Mouse (Mus musculus) liver, embryonic 15.5 days (tissue): Measurements from ENCODE around the gene Cited4. TPM values are rescaled to one million over a fixed set of nuclear protein-coding genes. Genes with fewer than 3 reads are reported as not detected.

Source experiments
- ATAC-seq: fragments of 200-750 bp; cut with Nextera tagmentation; 2 replicates; pipeline ENCODE4 v1.8.0; 2017; ENCODE audit warnings: moderate number of reproducible peaks, mild to moderate bottlenecking, moderate library complexity; ENCODE audit not compliant: insufficient read depth
- H3K27ac ChIP-seq: fragments of 300-500 bp; sonication (generic); replicated peaks from 2 replicates; pipeline ENCODE4 v1.5.1; 2015; ENCODE audit warnings: mild to moderate bottlenecking, inconsistent platforms
- H3K27me3 ChIP-seq: fragments of 300-500 bp; sonication (generic); 2 replicates; pipeline ENCODE4 v1.6.1; 2015; ENCODE audit warnings: mild to moderate bottlenecking, inconsistent platforms
- H3K36me3 ChIP-seq: fragments of 300-500 bp; sonication (generic); replicated peaks from 2 replicates; pipeline ENCODE4 v1.6.1; 2015; ENCODE audit warnings: moderate library complexity, mild to moderate bottlenecking, inconsistent platforms
- H3K4me1 ChIP-seq: fragments of 300-500 bp; sonication (generic); replicated peaks from 2 replicates; pipeline ENCODE4 v1.6.1; 2015; ENCODE audit warnings: inconsistent platforms
- H3K4me2 ChIP-seq: fragments of 300-500 bp; sonication (generic); 2 replicates; pipeline ENCODE4 v1.6.1; 2015; ENCODE audit warnings: moderate library complexity, mild to moderate bottlenecking, inconsistent platforms
- H3K4me3 ChIP-seq: fragments of 300-500 bp; sonication (generic); replicated peaks from 2 replicates; pipeline ENCODE4 v1.5.1; 2015; ENCODE audit warnings: mild to moderate bottlenecking, inconsistent platforms
- H3K9ac ChIP-seq: fragments of 300-500 bp; sonication (generic); 2 replicates; pipeline ENCODE4 v1.6.1; 2015; ENCODE audit warnings: moderate library complexity, mild to moderate bottlenecking, inconsistent platforms
- H3K9me3 ChIP-seq: fragments of 300-500 bp; sonication (generic); replicated peaks from 2 replicates; pipeline ENCODE4 v1.6.1; 2016; ENCODE audit warnings: inconsistent platforms
- WGBS: fragments of 180-500 bp; shearing (Covaris S2); methylation state at CpG from one replicate; pipeline ENCODE4 v1.1.7; 2015; ENCODE audit warnings: mixed read lengths; ENCODE audit not compliant: insufficient replicate concordance; 5-methylcytosine and 5-hydroxymethylcytosine counted together
- polyA plus RNA-seq: library from polyadenylated mRNA; unstranded; fragments of >200 nt; fragmentation: Nextera tagmentation; extraction: Ambion mirVana; gene quantifications from 2 replicates; pipeline ENCODE4 v1.2.1, GENCODE M21; 2015

Gene Cited4
- polyA plus RNA-seq, 1 experiment from 2014 or later, result 78.5 TPM

DNA sequence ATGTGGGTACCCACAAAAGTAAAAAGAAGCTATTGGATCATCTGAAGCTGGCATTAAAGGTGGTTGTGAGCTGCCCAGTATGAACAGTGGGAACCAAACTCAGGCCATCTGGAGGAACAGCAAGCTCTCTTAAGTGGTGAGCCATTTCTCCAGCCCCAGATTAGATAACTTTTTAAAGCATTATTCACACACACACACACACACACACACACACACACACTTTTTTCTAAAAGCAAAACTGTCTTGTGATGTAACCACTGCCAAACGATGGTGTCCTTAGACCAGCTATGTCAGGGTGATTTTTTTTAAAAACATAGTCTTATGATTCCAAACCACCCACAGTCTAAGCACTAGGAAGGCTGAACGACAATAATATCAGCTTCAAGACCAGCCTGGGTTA is 1.8 kb upstream of the Cited4 start:
- Histone ChIP-seq H3K4me2 (peak overlapping the region; percentile 94), H3K4me3 (no peak overlapping the region), H3K9me3 (no peaks in the 10 kb centered on the region), H3K27me3 (peaks cover 5% of the 10 kb centered on the region; the same call in 1 of the 2 replicates), H3K9ac (no peak overlapping the region; the same call in 1 of the 2 replicates), H3K36me3 (no peaks in the 10 kb centered on the region), H3K27ac (peak overlapping the region; percentile 85), H3K4me1 (peaks cover 63% of the 10 kb centered on the region)
- no peak for ATAC-seq
- WGBS, result 27% methylated on average over 2 of the region's 2 CpGs

- peak; percentile 55 for ATAC-seq
- Histone ChIP-seq H3K27me3 (peaks cover 5% of the 10 kb centered on the region; the same call in 1 of the 2 replicates), H3K9ac (peak overlapping the region; percentile 44), H3K4me3 (peak overlapping the region; percentile 91; the same call in 1 of the 2 replicates), H3K4me1 (peaks cover 68% of the 10 kb centered on the region), H3K27ac (peak overlapping the region; percentile 85), H3K4me2 (peak overlapping the region; percentile 94), H3K36me3 (no peaks in the 10 kb centered on the region), H3K9me3 (no peaks in the 10 kb centered on the region)
- 10% methylated on average over 4 of the region's 4 CpGs for WGBS
Measured at GRCm38 (mm10) chr4:120665144-120665700, 1.1 kb upstream of the Cited4 start.

- Histone ChIP-seq H3K9ac (peak overlapping the region; percentile 44), H3K4me2 (peak overlapping the region; percentile 94), H3K9me3 (no peaks in the 10 kb centered on the region), H3K36me3 (no peaks in the 10 kb centered on the region), H3K4me3 (peak overlapping the region; percentile 91), H3K27me3 (peaks cover 1% of the 10 kb centered on the region; the same call in 1 of the 2 replicates), H3K27ac (peak overlapping the region; percentile 85), H3K4me1 (peaks cover 74% of the 10 kb centered on the region)
- WGBS, result 37% methylated on average over 7 of the region's 7 CpGs
- ATAC-seq, result no peak
Measured at GRCm38 (mm10) chr4:120665782-120666181, 590 bp upstream of the Cited4 start.

DNA sequence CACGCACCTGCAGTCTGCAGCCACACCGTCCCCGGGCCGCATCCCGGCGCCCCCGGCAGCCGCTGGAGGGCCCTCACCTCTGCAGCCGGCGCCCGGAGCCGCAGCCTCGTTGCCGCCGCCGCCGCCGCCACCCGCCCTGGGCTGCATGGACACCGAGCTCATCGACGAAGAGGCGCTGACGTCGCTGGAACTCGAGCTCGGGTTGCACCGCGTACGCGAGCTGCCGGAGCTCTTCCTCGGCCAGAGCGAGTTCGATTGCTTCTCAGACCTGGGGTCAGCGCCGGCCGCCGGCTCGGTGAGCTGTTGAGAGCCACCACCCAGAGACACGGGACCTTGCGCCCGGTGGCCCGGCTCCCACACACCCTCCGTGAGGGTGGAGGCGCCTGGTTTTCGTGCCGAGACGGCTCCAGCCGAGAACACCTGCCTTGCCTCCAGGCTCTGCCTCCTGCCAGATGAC is 701 bp downstream of the Cited4 start:
- under 1% methylated on average over 50 of the region's 50 CpGs for WGBS
- H3K4me2 ChIP-seq, result peak overlapping the region; percentile 94
- peaks cover 83% of the 10 kb centered on the region for H3K4me1 ChIP-seq
- peak overlapping the region; percentile 92 for H3K9ac ChIP-seq
- H3K27me3 ChIP-seq, result no peaks in the 10 kb centered on the region
- ATAC-seq, result peak; percentile 33
- H3K4me3 ChIP-seq, result peak overlapping the region; percentile 91
- H3K9me3 ChIP-seq, result no peaks in the 10 kb centered on the region
- H3K36me3 ChIP-seq, result no peaks in the 10 kb centered on the region
- peak overlapping the region; percentile 93 for H3K27ac ChIP-seq

- no peak for ATAC-seq
- H3K36me3 ChIP-seq, result no peaks in the 10 kb centered on the region
- H3K4me1 ChIP-seq, result peaks cover 83% of the 10 kb centered on the region
- no peaks in the 10 kb centered on the region for H3K27me3 ChIP-seq
- peak overlapping the region; percentile 93 for H3K27ac ChIP-seq
- H3K9me3 ChIP-seq, result no peaks in the 10 kb centered on the region
- peak overlapping the region; percentile 91 for H3K4me3 ChIP-seq
- WGBS, result 12% methylated on average over 10 of the region's 10 CpGs
- peak overlapping the region; percentile 92 for H3K9ac ChIP-seq
- peak overlapping the region; percentile 94 for H3K4me2 ChIP-seq
Measured at GRCm38 (mm10) chr4:120667555-120667954, 1.2 kb downstream of the Cited4 start.

DNA sequence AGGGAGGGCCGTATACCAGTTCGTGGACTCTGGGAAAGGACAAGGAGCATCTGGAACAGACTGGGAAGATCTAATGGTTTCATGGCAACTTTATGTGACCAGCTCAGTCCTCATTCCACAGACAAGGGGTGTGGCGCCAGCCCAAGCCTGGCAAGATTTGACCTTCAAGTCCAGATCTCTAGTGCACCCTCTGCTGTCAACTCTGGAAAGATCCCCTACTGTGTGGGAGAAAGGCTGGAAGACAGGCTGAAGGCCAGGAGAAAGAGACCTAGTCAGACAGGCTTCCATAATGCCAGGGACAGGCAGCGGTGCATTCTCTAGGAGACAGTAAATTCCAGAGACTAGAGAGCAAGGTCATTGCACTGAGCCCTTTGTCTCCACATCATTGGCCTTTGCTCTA is 2.2 kb downstream of the Cited4 start:
- Histone ChIP-seq H3K4me3 (peak overlapping the region; percentile 91), H3K9me3 (no peaks in the 10 kb centered on the region), H3K9ac (peak overlapping the region; percentile 92), H3K4me2 (peak overlapping the region; percentile 94), H3K27ac (peak overlapping the region; percentile 93), H3K4me1 (peaks cover 83% of the 10 kb centered on the region), H3K27me3 (no peaks in the 10 kb centered on the region), H3K36me3 (no peaks in the 10 kb centered on the region)
- no peak for ATAC-seq
- WGBS, result 70% methylated on average over 4 of the region's 4 CpGs

GRCm38 (mm10) chr4:120669585-120669984 is 3.2 kb downstream of the Cited4 start:
- Histone ChIP-seq H3K36me3 (no peaks in the 10 kb centered on the region), H3K27me3 (no peaks in the 10 kb centered on the region), H3K9ac (no peak overlapping the region), H3K4me1 (peaks cover 88% of the 10 kb centered on the region), H3K4me2 (peak overlapping the region; percentile 94; the same call in 1 of the 2 replicates), H3K9me3 (no peaks in the 10 kb centered on the region), H3K27ac (peak overlapping the region; percentile 93), H3K4me3 (no peak overlapping the region)
- WGBS, result 36% methylated on average over 5 of the region's 5 CpGs
- no peak for ATAC-seq

DNA sequence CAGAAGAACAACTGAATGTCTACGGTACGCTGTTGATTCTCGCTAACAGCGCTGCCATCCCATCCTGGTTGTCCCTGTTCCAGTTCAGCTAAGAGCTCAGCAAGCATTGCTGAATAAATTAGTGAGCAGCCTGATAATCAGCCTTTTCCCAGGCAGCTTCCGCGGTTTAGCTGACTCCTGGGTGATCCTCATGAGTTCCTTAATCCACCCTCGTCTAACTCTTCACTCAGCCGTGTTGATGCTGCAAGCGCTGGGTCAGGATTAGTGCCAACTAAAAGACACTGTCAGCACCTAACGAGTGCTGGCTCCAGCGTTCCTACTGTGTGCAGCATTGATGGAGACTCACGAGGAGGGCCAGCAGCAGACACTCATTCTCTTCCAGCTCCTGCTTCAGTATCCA is 4.7 kb downstream of the Cited4 start:
- Histone ChIP-seq H3K4me3 (no peak overlapping the region), H3K9ac (no peak overlapping the region), H3K9me3 (no peaks in the 10 kb centered on the region), H3K4me1 (peaks cover 88% of the 10 kb centered on the region), H3K36me3 (no peaks in the 10 kb centered on the region), H3K27ac (peak overlapping the region; percentile 93), H3K4me2 (no peak overlapping the region), H3K27me3 (no peaks in the 10 kb centered on the region)
- WGBS, result 52% methylated on average over 12 of the region's 12 CpGs
- ATAC-seq, result no peak

- Histone ChIP-seq H3K4me2 (no peak overlapping the region), H3K4me1 (peaks cover 88% of the 10 kb centered on the region), H3K4me3 (no peak overlapping the region), H3K27ac (peak overlapping the region; percentile 93), H3K36me3 (no peaks in the 10 kb centered on the region), H3K9me3 (no peaks in the 10 kb centered on the region), H3K27me3 (no peaks in the 10 kb centered on the region), H3K9ac (no peak overlapping the region)
- 80% methylated on average over 3 of the region's 3 CpGs for WGBS
- ATAC-seq, result no peak
Measured at GRCm38 (mm10) chr4:120673606-120674005, 7.2 kb downstream of the Cited4 start.

DNA sequence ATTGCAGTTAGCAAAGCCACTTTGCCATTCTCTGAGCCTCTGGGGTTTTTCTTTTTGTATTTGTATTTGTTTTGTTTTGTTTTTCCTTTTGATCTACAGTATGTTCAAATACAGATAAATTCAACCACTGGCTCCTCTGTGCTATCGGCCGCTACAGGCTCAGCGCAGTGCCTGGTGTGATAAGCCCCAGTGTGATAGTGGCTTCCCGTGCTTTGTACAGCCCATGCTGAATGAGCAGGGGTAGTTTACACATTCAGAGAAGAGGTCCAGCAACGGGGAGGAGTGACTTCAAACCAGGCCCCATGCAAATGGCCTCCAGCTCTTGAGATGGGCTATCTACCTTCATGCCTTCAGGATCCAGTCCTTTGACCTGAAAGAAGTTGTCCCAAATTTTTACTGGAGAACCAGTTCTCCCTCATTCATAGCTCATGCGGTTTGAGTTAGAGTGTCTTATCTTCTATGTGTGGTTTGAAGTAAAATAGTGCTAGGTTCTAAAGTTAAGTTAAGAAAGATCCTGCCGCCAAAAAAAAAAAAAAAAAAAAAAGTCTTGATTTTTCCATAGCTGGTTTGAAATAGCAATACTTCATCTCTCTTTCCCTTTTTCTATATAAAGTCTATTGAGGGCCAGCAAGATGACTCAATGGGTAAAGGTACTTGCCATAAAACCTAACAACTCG is 8.5 kb downstream of the Cited4 start:
- Histone ChIP-seq H3K36me3 (no peaks in the 10 kb centered on the region), H3K27me3 (no peaks in the 10 kb centered on the region), H3K9me3 (no peaks in the 10 kb centered on the region), H3K9ac (peak overlapping the region; percentile 29), H3K4me2 (peak overlapping the region; percentile 58), H3K4me1 (peaks cover 88% of the 10 kb centered on the region), H3K4me3 (no peak overlapping the region; the same call in 1 of the 2 replicates), H3K27ac (peak overlapping the region; percentile 93)
- WGBS, result 13% methylated on average over 8 of the region's 8 CpGs
- peak; percentile 99 for ATAC-seq

- H3K4me1 ChIP-seq, result peaks cover 88% of the 10 kb centered on the region
- H3K9me3 ChIP-seq, result no peaks in the 10 kb centered on the region
- H3K4me2 ChIP-seq, result peak overlapping the region; percentile 58
- H3K27me3 ChIP-seq, result no peaks in the 10 kb centered on the region
- H3K27ac ChIP-seq, result peak overlapping the region; percentile 93
- 11% methylated on average over 2 of the region's 2 CpGs for WGBS
- no peak overlapping the region for H3K9ac ChIP-seq
- H3K36me3 ChIP-seq, result no peaks in the 10 kb centered on the region
- ATAC-seq, result peak; percentile 52
- H3K4me3 ChIP-seq, result no peak overlapping the region
Measured at GRCm38 (mm10) chr4:120675640-120676039, 9.3 kb downstream of the Cited4 start.
